Comparison of ENCODE assay signal across 10 mouse cellular contexts in the genomic region with DNA sequence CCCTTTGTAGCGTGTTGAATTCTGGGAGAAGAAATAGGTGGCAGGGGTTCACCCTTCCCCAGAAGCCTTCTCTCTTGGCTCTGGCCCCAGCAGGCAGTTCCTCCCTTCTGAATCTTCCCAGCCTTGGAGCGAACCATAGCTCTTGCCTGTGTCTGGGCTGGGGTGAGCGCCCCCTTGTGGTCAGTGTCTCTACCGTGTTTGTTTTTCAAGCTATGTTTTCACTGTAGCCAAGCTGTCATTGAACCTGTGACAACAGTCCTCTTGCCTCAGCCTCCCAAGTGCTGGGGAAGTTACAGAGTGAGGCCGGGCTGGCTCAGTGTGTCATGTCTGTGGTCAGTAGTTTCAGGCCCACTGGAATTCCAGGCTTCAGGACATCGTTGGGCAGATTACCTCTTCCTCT. TPM values are rescaled to one million over a fixed set of nuclear protein-coding genes. Genes with fewer than 3 reads are reported as not detected.
DNase-seq lines count a peak whose midpoint lies in the region; ATAC-seq and TF ChIP-seq lines count a peak whose summit lies in the region.
"Had no signal": no experiment of that assay in that cellular context is flagged by ENCODE, and none has a peak within 500 bp of the region (broad histone marks: within the 10 kb centered on the region; RNA-seq: fewer than 3 reads in every experiment).

No protein-coding gene starts in this region.

- TF ChIP-seq POLR2A in brain, embryonic 14.5 days (IDR thresholded peaks at IDR 0.05; ENCODE audit: borderline replicate concordance, extremely low read depth, insufficient read depth, insufficient read length, poor library complexity, severe bottlenecking), result no peak

- peak; percentile 83 for DNase-seq in kidney, adult 18-20 months
- DNase-seq in brain, embryonic 14.5 days (ENCODE audit: low read depth), result peak; percentile 85
- peak; percentile 74 for DNase-seq in forebrain, embryonic 14.5 days (ENCODE audit: low spot score)
- peak; percentile 76 for DNase-seq in induced T-regulatory cell, adult 2 months (ENCODE audit: low read depth)
- DNase-seq in limb, embryonic 11.5 days (ENCODE audit: low spot score), result peak; percentile 91
- DNase-seq in ovary, adult 18-20 months (ENCODE audit: low spot score), result peak; percentile 39
- DNase-seq in thymus, postnatal 10 days (ENCODE audit: low spot score in 2 of 2), result peak; percentile 72 to 90

- H3K27ac ChIP-seq in kidney, embryonic 16.5 days (ENCODE audit: low read length), result no peak overlapping the region
- H3K27ac ChIP-seq in forebrain, embryonic 14.5 days (ENCODE audit: low read depth, low read length), result no peak overlapping the region
- H3K27ac ChIP-seq in limb, embryonic 11.5 days (replicated peaks; ENCODE audit: low read depth, low read length), result no peak overlapping the region
- H3K27ac ChIP-seq: embryonic facial prominence, embryonic 13.5 days; neural tube, embryonic 13.5 days had no signal

- no peaks in the 10 kb centered on the region for H3K36me3 ChIP-seq in kidney, embryonic 16.5 days (ENCODE audit: insufficient read depth, low read length)
- H3K36me3 ChIP-seq in forebrain, embryonic 14.5 days (ENCODE audit: control insufficient read depth, insufficient read depth, low read length), result no peaks in the 10 kb centered on the region
- H3K36me3 ChIP-seq in limb, embryonic 11.5 days (ENCODE audit: control insufficient read depth, insufficient read depth, low read length), result no peaks in the 10 kb centered on the region
- H3K36me3 ChIP-seq: embryonic facial prominence, embryonic 13.5 days; neural tube, embryonic 13.5 days had no signal

- no peak overlapping the region for H3K4me2 ChIP-seq in kidney, embryonic 16.5 days (replicated peaks; ENCODE audit: low read depth, low read length)
- H3K4me2 ChIP-seq in forebrain, embryonic 14.5 days (ENCODE audit: low read length), result no peak overlapping the region
- no peak overlapping the region for H3K4me2 ChIP-seq in limb, embryonic 11.5 days (ENCODE audit: low read depth, severe bottlenecking)
- H3K4me2 ChIP-seq: embryonic facial prominence, embryonic 13.5 days; neural tube, embryonic 13.5 days had no signal

- 28% methylated on average over 6 of the region's 6 CpGs for WGBS in kidney, embryonic 16.5 days
- 34% methylated on average over 6 of the region's 6 CpGs for WGBS in forebrain, embryonic 14.5 days
- WGBS in limb, embryonic 11.5 days, result 29% methylated on average over 6 of the region's 6 CpGs

- no peaks in the 10 kb centered on the region for H3K9me3 ChIP-seq in kidney, embryonic 16.5 days (ENCODE audit: low read length)
- H3K9me3 ChIP-seq in forebrain, embryonic 14.5 days (replicated peaks; ENCODE audit: control insufficient read depth, low read length), result no peaks in the 10 kb centered on the region
- H3K9me3 ChIP-seq in limb, embryonic 11.5 days (ENCODE audit: control insufficient read depth, low read length), result no peaks in the 10 kb centered on the region
- H3K9me3 ChIP-seq: embryonic facial prominence, embryonic 13.5 days; neural tube, embryonic 13.5 days had no signal

- ATAC-seq in kidney, embryonic 16.5 days (ENCODE audit: low FRiP score, low TSS enrichment), result no peak
- ATAC-seq in forebrain, embryonic 14.5 days, result 0 out of 2 replicates have a peak, but pooled peaks have one; percentile 13
- no peak for ATAC-seq in limb, embryonic 11.5 days (ENCODE audit: insufficient number of reproducible peaks, low FRiP score, low TSS enrichment, low read depth)

- peaks cover 6% of the 10 kb centered on the region; the same call in 1 of the 2 replicates for H3K4me1 ChIP-seq in kidney, embryonic 16.5 days (ENCODE audit: insufficient read depth, low read length)
- peaks cover 10% of the 10 kb centered on the region for H3K4me1 ChIP-seq in forebrain, embryonic 14.5 days (ENCODE audit: control insufficient read depth, insufficient read depth, low read length)
- peaks cover 3% of the 10 kb centered on the region for H3K4me1 ChIP-seq in limb, embryonic 11.5 days (ENCODE audit: control insufficient read depth, insufficient read depth, low read length)

- no peak overlapping the region for H3K9ac ChIP-seq in kidney, embryonic 16.5 days (replicated peaks; ENCODE audit: low read length)
- H3K9ac ChIP-seq in forebrain, embryonic 14.5 days (ENCODE audit: low read length), result no peak overlapping the region
- H3K9ac ChIP-seq in limb, embryonic 11.5 days (ENCODE audit: low read length), result no peak overlapping the region
- H3K9ac ChIP-seq: embryonic facial prominence, embryonic 13.5 days; neural tube, embryonic 13.5 days had no signal

- H3K4me3 ChIP-seq in kidney, embryonic 16.5 days (ENCODE audit: low read length), result no peak overlapping the region
- H3K4me3 ChIP-seq in forebrain, embryonic 14.5 days (ENCODE audit: low read depth, low read length), result no peak overlapping the region
- no peak overlapping the region for H3K4me3 ChIP-seq in limb, embryonic 11.5 days (ENCODE audit: low read depth, low read length)
- H3K4me3 ChIP-seq: embryonic facial prominence, embryonic 13.5 days; neural tube, embryonic 13.5 days had no signal

- H3K27me3 ChIP-seq in kidney, embryonic 16.5 days (ENCODE audit: insufficient read depth, low read length), result peaks cover 9% of the 10 kb centered on the region
- peaks cover 14% of the 10 kb centered on the region for H3K27me3 ChIP-seq in forebrain, embryonic 14.5 days (replicated peaks; ENCODE audit: control insufficient read depth, insufficient read depth, low read length)
- H3K27me3 ChIP-seq in limb, embryonic 11.5 days (ENCODE audit: control insufficient read depth, insufficient read depth, low read length), result peaks cover 16% of the 10 kb centered on the region

- TF ChIP-seq CTCF in brain, embryonic 14.5 days (IDR thresholded peaks at IDR 0.05; ENCODE audit: borderline replicate concordance, extremely low read depth, insufficient read depth, insufficient read length), result peak; percentile 85

RNA-seq across cellular contexts. Expression of gene Gm45623, which starts 4.9 kb away (rescaled TPM):
- 0.25 TPM in 1 of 2 replicates, not detected in the other for polyA plus RNA-seq in kidney, embryonic 16.5 days (2015; fragmentation: Nextera tagmentation; extraction: Ambion mirVana)
- 1.4 and 1.8 TPM in 2 replicates for polyA plus RNA-seq in brain, embryonic 14.5 days (2012; rRNA removed)
- 0.85 and 1.1 TPM in 2 replicates for polyA plus RNA-seq in forebrain, embryonic 14.5 days (2014; fragmentation: Nextera tagmentation; extraction: Ambion mirVana)
- not detected in 2 replicates for polyA plus RNA-seq in limb, embryonic 11.5 days (2014; fragmentation: Nextera tagmentation; extraction: Ambion mirVana)

RNA-seq across cellular contexts. Expression of gene Smad5, which starts 55.7 kb away (rescaled TPM):
- 35.6 and 37.0 TPM in 2 replicates for polyA plus RNA-seq in kidney, embryonic 16.5 days (2015; fragmentation: Nextera tagmentation; extraction: Ambion mirVana)
- 57.2 and 57.5 TPM in 2 replicates for polyA plus RNA-seq in brain, embryonic 14.5 days (2012; rRNA removed)
- 39.7 and 45.8 TPM in 2 replicates for polyA plus RNA-seq in forebrain, embryonic 14.5 days (2014; fragmentation: Nextera tagmentation; extraction: Ambion mirVana)
- 67.3 and 71.1 TPM in 2 replicates for polyA plus RNA-seq in limb, embryonic 11.5 days (2014; fragmentation: Nextera tagmentation; extraction: Ambion mirVana)

Comparison
In these comparisons a context has a peak if more than half of its experiments do, and no peak if none do; other contexts are left out.
1. DNase-seq: peak in every context shown above with its lines; median percentile 91 in limb, embryonic 11.5 days; 85 in brain, embryonic 14.5 days; 83 in kidney, adult 18-20 months; 81 in thymus, postnatal 10 days; 76 in induced T-regulatory cell, adult 2 months; 74 in forebrain, embryonic 14.5 days; 39 in ovary, adult 18-20 months.